Mouse (Mus musculus) cerebellum, adult 2 months (tissue): ENCODE measurements around the gene Tchp. TPM values are rescaled to one million over a fixed set of nuclear protein-coding genes. Genes with fewer than 3 reads are reported as not detected.

Source experiments
- DNase-seq, 2 experiments: peaks; one replicate each; pipeline ENCODE4 v3.0.0; 2021
- H3K27ac ChIP-seq: fragments of 200-500 bp; 2 replicates; pipeline ENCODE4 v1.5.1; 2012; ENCODE audit warnings: low read length, control low read depth, inconsistent platforms; ENCODE audit not compliant: insufficient read depth
- H3K27me3 ChIP-seq: fragments of 200-500 bp; 2 replicates; pipeline ENCODE4 v1.6.1; 2012; ENCODE audit warnings: inconsistent platforms, mild to moderate bottlenecking, low read length, moderate library complexity; ENCODE audit not compliant: control insufficient read depth, insufficient read depth
- H3K4me1 ChIP-seq: fragments of 200-500 bp; 2 replicates; pipeline ENCODE4 v1.6.1; 2011; ENCODE audit warnings: low read length; ENCODE audit not compliant: control insufficient read depth, insufficient read depth
- H3K4me3 ChIP-seq: fragments of 200-500 bp; replicated peaks from 2 replicates; pipeline ENCODE3; 2011; ENCODE audit warnings: mild to moderate bottlenecking, low read depth, low read length, control low read depth; ENCODE audit not compliant: insufficient read depth
- CTCF ChIP-seq: fragments of 200-500 bp; IDR thresholded peaks from 2 replicates; pipeline ENCODE4 v1.5.1; 2011; ENCODE audit warnings: low read depth, mild to moderate bottlenecking, control low read depth, low read length, moderate library complexity, borderline replicate concordance; ENCODE audit not compliant: insufficient read depth
- POLR2A ChIP-seq: fragments of 200-500 bp; IDR thresholded peaks from 2 replicates; pipeline ENCODE4 v1.6.1; 2011; ENCODE audit warnings: low read length, control low read depth, borderline replicate concordance; ENCODE audit not compliant: insufficient read depth
- WGBS: fragments of 180-500 bp; shearing (Covaris S2); methylation state at CpG from one replicate; pipeline ENCODE4 v1.1.7; 2018; 5-methylcytosine and 5-hydroxymethylcytosine counted together
- polyA plus RNA-seq: library from polyadenylated mRNA; depleted of rRNA; stranded (reverse); fragments of >200 nt; gene quantifications from 2 replicates; pipeline ENCODE4 v1.2.3, GENCODE M21; 2012

Tchp gene
- polyA plus RNA-seq, 1 experiment, result 33.9 TPM

DNA sequence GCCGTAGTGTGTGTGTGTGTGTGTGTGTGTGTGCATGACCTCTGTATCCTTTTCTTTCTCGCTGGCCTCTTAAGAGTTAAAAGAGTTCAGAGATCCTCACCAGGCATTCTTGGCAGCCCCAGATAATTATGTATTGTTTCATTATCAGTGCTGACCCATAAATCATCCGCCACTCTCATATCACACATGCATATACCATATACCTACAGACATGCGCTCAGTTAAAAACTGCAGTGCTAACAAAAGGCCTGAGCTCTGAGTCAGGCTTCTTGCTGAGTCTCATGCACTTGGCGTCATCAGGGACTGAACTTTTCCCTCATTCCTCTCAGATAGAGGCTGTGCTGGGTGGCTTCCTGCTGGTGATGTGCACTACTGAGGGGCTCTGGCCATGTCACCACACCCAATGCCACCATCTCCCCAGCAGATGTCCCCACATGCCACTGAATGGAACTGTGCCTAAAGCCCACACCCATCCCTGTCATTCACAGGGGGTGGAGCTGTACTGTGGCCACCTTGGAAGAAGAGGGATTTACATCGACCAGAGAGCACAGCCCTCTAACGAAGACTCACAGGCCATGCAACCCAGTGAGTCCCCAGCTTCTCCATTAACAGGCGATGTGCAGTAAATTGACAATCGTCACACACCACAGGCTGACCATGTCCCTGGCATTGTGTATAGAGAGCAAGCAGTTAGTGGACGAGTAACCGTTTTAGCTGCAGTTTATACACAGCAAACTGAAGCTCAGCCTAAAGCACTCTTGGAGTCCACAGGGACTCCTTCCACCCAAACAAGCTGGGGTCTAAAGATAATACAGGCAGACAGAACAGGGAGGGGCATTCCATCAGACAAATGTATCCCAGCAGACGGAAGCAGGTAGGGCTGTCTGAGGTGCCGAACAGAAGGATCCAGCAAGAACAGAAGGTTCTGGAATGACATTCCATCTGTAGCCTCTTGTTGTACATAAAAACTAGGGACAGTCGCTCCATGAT is 4.9 kb upstream of the Tchp start:
- TF ChIP-seq POLR2A (no peak), CTCF (peak; percentile 68; the same call in 1 of the 2 replicates)
- Histone ChIP-seq H3K4me3 (no peak overlapping the region), H3K27ac (no peak overlapping the region), H3K27me3 (no peaks in the 10 kb centered on the region), H3K4me1 (peaks cover 12% of the 10 kb centered on the region; the same call in 1 of the 2 replicates)
- DNase-seq, result peak in 1 of 2 experiments; percentile 34
- WGBS, result 60% methylated on average over 14 of the region's 14 CpGs

DNA sequence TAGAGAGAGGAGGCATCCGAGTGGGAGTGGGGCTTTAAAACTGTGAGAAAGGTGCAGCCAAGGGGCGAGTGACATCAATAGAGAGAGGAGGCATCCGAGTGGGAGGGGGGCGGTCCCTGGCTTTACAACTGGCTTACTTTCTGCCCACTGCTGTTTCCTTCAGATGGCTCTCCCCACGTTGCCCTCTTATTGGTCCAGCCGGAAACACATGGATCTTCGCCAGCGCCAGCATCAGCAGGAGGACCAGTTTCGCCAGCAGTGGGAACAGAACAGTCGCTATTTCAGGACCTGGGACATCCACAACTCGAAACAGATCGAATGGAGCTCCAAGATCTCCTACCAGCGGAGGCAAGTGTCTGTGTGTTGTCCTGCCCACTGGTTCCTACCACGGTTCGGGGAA is 931 bp downstream of the Tchp start:
- Histone ChIP-seq H3K4me1 (peaks cover 8% of the 10 kb centered on the region; the same call in 1 of the 2 replicates), H3K4me3 (peak overlapping the region; percentile 95), H3K27ac (no peak overlapping the region), H3K27me3 (no peaks in the 10 kb centered on the region)
- TF ChIP-seq POLR2A, result no peak
- no peak for TF ChIP-seq CTCF
- DNase-seq, result peak; percentile 59 to 67
- 3% methylated on average over 15 of the region's 15 CpGs for WGBS

DNA sequence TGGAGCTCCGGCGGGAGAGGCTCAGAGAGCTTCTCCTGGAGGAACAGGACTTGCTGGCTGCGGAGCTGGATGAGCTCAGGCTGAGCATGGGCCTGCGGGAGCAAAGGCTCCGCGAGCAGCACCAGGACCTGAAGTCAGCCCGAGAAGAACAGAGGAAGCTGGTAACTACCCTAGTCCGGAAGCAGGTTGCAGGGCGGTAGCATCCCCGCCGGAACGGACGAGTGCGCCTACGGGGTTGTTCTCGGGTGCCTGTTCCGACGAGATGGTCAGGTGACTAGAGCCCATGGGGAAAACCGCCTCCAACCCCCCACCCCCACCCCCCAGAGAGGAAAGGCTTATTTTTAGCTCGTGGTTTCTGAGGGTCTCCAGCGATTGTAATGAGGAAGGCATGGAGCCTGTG is 1.8 kb downstream of the Tchp start:
- peaks cover 8% of the 10 kb centered on the region; the same call in 1 of the 2 replicates for H3K4me1 ChIP-seq
- no peak overlapping the region for H3K4me3 ChIP-seq
- DNase-seq, result no peak
- TF ChIP-seq CTCF (no peak), POLR2A (no peak)
- no peaks in the 10 kb centered on the region for H3K27me3 ChIP-seq
- WGBS, result 94% methylated on average over 21 of the region's 21 CpGs
- no peak overlapping the region for H3K27ac ChIP-seq

DNA sequence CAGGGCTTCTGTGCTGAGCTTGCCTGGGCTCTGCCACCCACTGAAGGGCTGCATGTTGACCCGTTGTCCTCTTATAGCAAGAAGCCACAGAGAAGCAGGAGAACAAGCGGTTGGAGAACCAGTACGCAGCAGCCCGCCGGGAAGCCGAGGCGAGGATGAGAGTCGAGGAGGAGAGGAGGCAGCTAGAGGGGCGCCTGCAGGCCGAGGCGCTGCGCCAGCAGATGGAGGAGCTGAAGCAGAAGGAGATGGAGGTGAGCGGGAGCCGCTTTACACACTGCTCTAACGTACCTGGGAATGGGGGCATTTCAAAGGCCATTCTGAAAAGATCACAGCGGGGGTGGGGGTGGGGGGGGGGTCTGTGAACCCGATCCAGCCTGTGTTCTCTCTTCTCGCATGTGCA is 7.0 kb downstream of the Tchp start:
- DNase-seq, result no peak
- Histone ChIP-seq H3K4me1 (peaks cover 23% of the 10 kb centered on the region), H3K4me3 (no peak overlapping the region), H3K27ac (no peak overlapping the region), H3K27me3 (no peaks in the 10 kb centered on the region)
- 57% methylated on average over 18 of the region's 18 CpGs for WGBS
- TF ChIP-seq POLR2A (no peak), CTCF (no peak)

DNA sequence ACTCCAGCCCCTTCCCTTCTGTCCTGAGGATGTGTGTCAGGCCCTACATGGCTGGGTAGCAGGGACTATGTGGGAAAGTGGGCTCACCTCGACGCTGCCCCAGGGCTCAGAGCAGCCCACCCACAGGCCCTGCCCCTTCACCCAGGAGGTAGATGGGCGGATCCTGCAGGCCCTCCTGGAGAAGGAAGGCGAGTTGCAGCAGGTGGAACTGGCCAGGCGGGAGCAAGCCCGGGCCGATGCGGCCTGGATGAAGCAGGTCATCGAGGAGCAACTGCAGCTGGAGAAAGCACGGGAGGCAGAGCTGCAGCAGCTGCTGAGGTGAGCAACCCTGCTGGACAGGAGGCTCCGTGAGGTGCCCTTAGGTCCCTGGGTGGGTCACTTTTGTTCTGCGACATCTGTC is 9.7 kb downstream of the Tchp start:
- no peak overlapping the region for H3K27ac ChIP-seq
- no peak for DNase-seq
- 91% methylated on average over 12 of the region's 12 CpGs for WGBS
- TF ChIP-seq POLR2A (no peak), CTCF (no peak)
- H3K4me3 ChIP-seq, result no peak overlapping the region
- H3K27me3 ChIP-seq, result no peaks in the 10 kb centered on the region
- H3K4me1 ChIP-seq, result peaks cover 33% of the 10 kb centered on the region

DNA sequence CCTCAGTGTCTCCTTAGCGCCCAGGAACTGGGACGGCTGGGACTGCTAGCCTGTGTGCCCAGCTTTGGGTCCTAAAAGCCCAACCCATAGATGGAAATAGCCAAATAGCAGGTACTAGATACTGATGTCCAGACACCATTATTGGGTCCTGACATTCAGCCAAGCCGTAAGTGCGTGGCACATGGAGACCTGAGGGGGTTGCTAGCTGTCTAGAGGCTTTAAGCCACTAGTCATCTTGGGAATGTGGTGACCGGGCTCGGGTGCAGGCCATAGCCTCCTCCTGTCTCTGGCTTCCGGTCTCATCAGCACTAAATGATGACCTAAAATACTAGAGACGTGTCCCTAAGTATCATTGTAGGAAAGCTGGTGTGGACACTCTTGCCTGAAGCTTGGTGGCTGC is 10.4 kb downstream of the Tchp start:
- WGBS, result 58% methylated on average over 8 of the region's 8 CpGs
- TF ChIP-seq CTCF, result no peak
- TF ChIP-seq POLR2A, result no peak
- no peaks in the 10 kb centered on the region for H3K27me3 ChIP-seq
- no peak for DNase-seq
- H3K27ac ChIP-seq, result peak overlapping the region; percentile 81
- peaks cover 33% of the 10 kb centered on the region for H3K4me1 ChIP-seq
- no peak overlapping the region for H3K4me3 ChIP-seq

DNA sequence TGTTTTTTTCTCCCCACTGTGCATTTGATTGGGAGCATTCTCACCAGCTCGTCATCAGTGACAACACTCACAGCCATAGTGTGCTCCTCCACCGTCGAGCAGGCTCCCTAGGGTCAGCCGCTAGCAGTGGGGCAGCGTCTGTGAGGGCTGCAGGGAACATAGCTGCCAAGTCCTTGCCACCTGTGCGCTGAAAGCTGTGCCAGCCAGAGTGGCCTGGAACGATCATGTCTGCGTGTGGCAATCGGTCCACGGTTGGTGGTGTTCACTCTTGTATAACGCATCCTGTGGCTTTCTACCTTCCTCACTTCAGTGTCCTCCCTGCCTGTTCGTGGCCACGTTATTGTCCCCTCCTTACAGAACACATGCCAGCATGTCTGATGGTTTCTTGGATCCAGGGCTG is 10.9 kb downstream of the Tchp start:
- peak; percentile 92 to 95 for DNase-seq
- 15% methylated on average over 13 of the region's 13 CpGs for WGBS
- Histone ChIP-seq H3K27me3 (no peaks in the 10 kb centered on the region), H3K4me3 (no peak overlapping the region), H3K4me1 (peaks cover 33% of the 10 kb centered on the region), H3K27ac (peak overlapping the region; percentile 81)
- TF ChIP-seq POLR2A (no peak), CTCF (no peak)
